Mouse (Mus musculus) heart, embryonic 10.5 days (tissue): ENCODE results near the gene Uvrag. TPM values are rescaled to one million over a fixed set of nuclear protein-coding genes. Genes with fewer than 3 reads are reported as not detected.

ENCODE experiments used
- DNase-seq: peaks from one replicate; pipeline ENCODE4 v3.0.0-alpha.2; 2017; ENCODE audit warnings: low spot score
- H3K27ac ChIP-seq: fragments of 300-500 bp; sonication (generic); 2 replicates; pipeline ENCODE4 v1.5.1; 2016; ENCODE audit warnings: mild to moderate bottlenecking
- H3K27me3 ChIP-seq: fragments of 300-500 bp; sonication (generic); 2 replicates; pipeline ENCODE4 v1.6.1; 2016; ENCODE audit warnings: mild to moderate bottlenecking; ENCODE audit not compliant: poor library complexity, insufficient read depth, severe bottlenecking
- H3K36me3 ChIP-seq: fragments of 300-500 bp; sonication (generic); 2 replicates; pipeline ENCODE4 v1.6.1; 2016; ENCODE audit warnings: mild to moderate bottlenecking, moderate library complexity
- H3K4me1 ChIP-seq: fragments of 300-500 bp; sonication (generic); 2 replicates; pipeline ENCODE4 v1.6.1; 2016; ENCODE audit warnings: mild to moderate bottlenecking
- H3K4me3 ChIP-seq: fragments of 300-500 bp; sonication (generic); 2 replicates; pipeline ENCODE4 v1.5.1; 2016; ENCODE audit warnings: mild to moderate bottlenecking, moderate library complexity
- H3K9me3 ChIP-seq: fragments of 300-500 bp; sonication (generic); 2 replicates; pipeline ENCODE4 v1.6.1; 2016; ENCODE audit warnings: mild to moderate bottlenecking, moderate library complexity
- WGBS: fragments of 180-500 bp; shearing (Covaris S2); methylation state at CpG from one replicate; pipeline ENCODE4 v1.1.7; 2016; 5-methylcytosine and 5-hydroxymethylcytosine counted together
- polyA plus RNA-seq: library from polyadenylated mRNA; unstranded; fragments of >200 nt; fragmentation: Nextera tagmentation; extraction: Ambion mirVana; gene quantifications from 2 replicates; pipeline ENCODE4 v1.2.1, GENCODE M21; 2016

Uvrag gene
- polyA plus RNA-seq, 1 experiment from 2014 or later = 15.2 TPM

- Histone ChIP-seq H3K36me3 (peaks cover 8% of the 10 kb centered on the region), H3K4me1 (peaks cover 28% of the 10 kb centered on the region), H3K27me3 (no peaks in the 10 kb centered on the region), H3K4me3 (no peak overlapping the region), H3K27ac (no peak overlapping the region), H3K9me3 (no peaks in the 10 kb centered on the region)
- WGBS = 81% methylated on average over 17 of the region's 17 CpGs
- no peak for DNase-seq
Measured at GRCm38 (mm10) chr7:99057053-99057630, 83.8 kb downstream of the Uvrag start.

- Histone ChIP-seq H3K36me3 (peaks cover 9% of the 10 kb centered on the region), H3K27ac (no peak overlapping the region), H3K27me3 (no peaks in the 10 kb centered on the region), H3K4me1 (peaks cover 31% of the 10 kb centered on the region), H3K9me3 (no peaks in the 10 kb centered on the region), H3K4me3 (no peak overlapping the region)
- no peak for DNase-seq
- WGBS = 83% methylated on average over 4 of the region's 4 CpGs
Measured at GRCm38 (mm10) chr7:99053626-99054025, 87.3 kb downstream of the Uvrag start.

- 82% methylated on average over 6 of the region's 6 CpGs for whole genome bisulfite sequencing
- Histone ChIP-seq H3K27me3 (no peaks in the 10 kb centered on the region), H3K4me3 (no peak overlapping the region), H3K9me3 (no peaks in the 10 kb centered on the region), H3K27ac (no peak overlapping the region; the same call in 1 of the 2 replicates), H3K36me3 (peaks cover 14% of the 10 kb centered on the region), H3K4me1 (peaks cover 31% of the 10 kb centered on the region)
- DNase-seq = no peak
Measured at GRCm38 (mm10) chr7:99052471-99053241, 88.3 kb downstream of the Uvrag start.

GRCm38 (mm10) chr7:99050882-99051281, 90.1 kb downstream of the Uvrag start:
- no peak for DNase-seq
- Histone ChIP-seq H3K4me1 (peaks cover 43% of the 10 kb centered on the region), H3K27ac (peak overlapping the region; percentile 36), H3K4me3 (no peak overlapping the region), H3K27me3 (no peaks in the 10 kb centered on the region), H3K9me3 (no peaks in the 10 kb centered on the region), H3K36me3 (peaks cover 9% of the 10 kb centered on the region)
- WGBS = 76% methylated on average over 1 of the region's 1 CpGs

- Histone ChIP-seq H3K36me3 (peaks cover 9% of the 10 kb centered on the region), H3K9me3 (no peaks in the 10 kb centered on the region), H3K27me3 (no peaks in the 10 kb centered on the region), H3K4me3 (no peak overlapping the region), H3K27ac (no peak overlapping the region), H3K4me1 (peaks cover 53% of the 10 kb centered on the region)
- DNase-seq = no peak
- WGBS = 85% methylated on average over 3 of the region's 3 CpGs
Measured at GRCm38 (mm10) chr7:99049897-99050296, 91.0 kb downstream of the Uvrag start.

- peaks cover 61% of the 10 kb centered on the region for H3K4me1 ChIP-seq
- 0 out of 2 replicates have a peak overlapping the region, but pooled peaks have one; percentile 11 for H3K27ac ChIP-seq
- DNase-seq = no peak
Measured at GRCm38 (mm10) chr7:99046545-99047206, 94.3 kb downstream of the Uvrag start.

GRCm38 (mm10) chr7:99045525-99045924, 95.4 kb downstream of the Uvrag start:
- no peak overlapping the region for H3K27ac ChIP-seq
- no peak overlapping the region for H3K4me3 ChIP-seq
- peaks cover 58% of the 10 kb centered on the region for H3K4me1 ChIP-seq
- WGBS = 59% methylated on average over 6 of the region's 6 CpGs
- no peak for DNase-seq
- peaks cover 9% of the 10 kb centered on the region; the same call in 1 of the 2 replicates for H3K36me3 ChIP-seq
- H3K27me3 ChIP-seq = no peaks in the 10 kb centered on the region
- no peaks in the 10 kb centered on the region for H3K9me3 ChIP-seq

More at GRCm38 (mm10) chr7:99046545-99047206, 94.3 kb downstream of the Uvrag start:
- peaks cover 9% of the 10 kb centered on the region; the same call in 1 of the 2 replicates for H3K36me3 ChIP-seq
- no peaks in the 10 kb centered on the region for H3K9me3 ChIP-seq
- no peaks in the 10 kb centered on the region for H3K27me3 ChIP-seq
- 78% methylated on average over 11 of the region's 11 CpGs for WGBS
- no peak overlapping the region for H3K4me3 ChIP-seq

- Histone ChIP-seq H3K4me1 (peaks cover 55% of the 10 kb centered on the region), H3K36me3 (peaks cover 7% of the 10 kb centered on the region; the same call in 1 of the 2 replicates), H3K4me3 (no peak overlapping the region), H3K9me3 (no peaks in the 10 kb centered on the region), H3K27ac (no peak overlapping the region), H3K27me3 (no peaks in the 10 kb centered on the region)
- peak; percentile 89 for DNase-seq
- WGBS = 29% methylated on average over 7 of the region's 7 CpGs
Measured at GRCm38 (mm10) chr7:99043923-99044322, 97.0 kb downstream of the Uvrag start.

GRCm38 (mm10) chr7:99043322-99043721, 97.6 kb downstream of the Uvrag start:
- 81% methylated on average over 3 of the region's 3 CpGs for WGBS
- peaks cover 4% of the 10 kb centered on the region; the same call in 1 of the 2 replicates for H3K36me3 ChIP-seq
- no peak overlapping the region for H3K27ac ChIP-seq
- no peak for DNase-seq
- no peaks in the 10 kb centered on the region for H3K9me3 ChIP-seq
- peaks cover 55% of the 10 kb centered on the region for H3K4me1 ChIP-seq
- H3K27me3 ChIP-seq = no peaks in the 10 kb centered on the region
- no peak overlapping the region for H3K4me3 ChIP-seq

GRCm38 (mm10) chr7:99041818-99042217, 99.1 kb downstream of the Uvrag start:
- DNase-seq = no peak
- Histone ChIP-seq H3K9me3 (no peaks in the 10 kb centered on the region), H3K4me1 (peaks cover 53% of the 10 kb centered on the region), H3K36me3 (no peaks in the 10 kb centered on the region), H3K27ac (no peak overlapping the region), H3K27me3 (no peaks in the 10 kb centered on the region), H3K4me3 (no peak overlapping the region)
- 79% methylated on average over 9 of the region's 9 CpGs for WGBS

GRCm38 (mm10) chr7:99039912-99040311, 101.0 kb downstream of the Uvrag start:
- H3K4me1 ChIP-seq = peaks cover 41% of the 10 kb centered on the region
- H3K27me3 ChIP-seq = no peaks in the 10 kb centered on the region
- 90% methylated on average over 8 of the region's 8 CpGs for WGBS
- no peak overlapping the region for H3K4me3 ChIP-seq
- H3K27ac ChIP-seq = no peak overlapping the region
- H3K9me3 ChIP-seq = no peaks in the 10 kb centered on the region
- no peaks in the 10 kb centered on the region for H3K36me3 ChIP-seq
- no peak for DNase-seq

GRCm38 (mm10) chr7:99036284-99036683, 104.7 kb downstream of the Uvrag start:
- no peak overlapping the region for H3K27ac ChIP-seq
- peaks cover 6% of the 10 kb centered on the region for H3K36me3 ChIP-seq
- no peak overlapping the region for H3K4me3 ChIP-seq
- H3K9me3 ChIP-seq = no peaks in the 10 kb centered on the region
- H3K27me3 ChIP-seq = no peaks in the 10 kb centered on the region
- WGBS = 83% methylated on average over 8 of the region's 8 CpGs
- peaks cover 23% of the 10 kb centered on the region for H3K4me1 ChIP-seq
- DNase-seq = no peak

GRCm38 (mm10) chr7:99034909-99035308, 106.0 kb downstream of the Uvrag start:
- Histone ChIP-seq H3K4me3 (no peak overlapping the region), H3K27ac (no peak overlapping the region), H3K27me3 (no peaks in the 10 kb centered on the region), H3K36me3 (peaks cover 9% of the 10 kb centered on the region), H3K9me3 (no peaks in the 10 kb centered on the region), H3K4me1 (peaks cover 12% of the 10 kb centered on the region; the same call in 1 of the 2 replicates)
- DNase-seq = no peak
- WGBS = 95% methylated on average over 2 of the region's 2 CpGs
